10 mouse cellular contexts compared by ENCODE assay signal in the genomic region with DNA sequence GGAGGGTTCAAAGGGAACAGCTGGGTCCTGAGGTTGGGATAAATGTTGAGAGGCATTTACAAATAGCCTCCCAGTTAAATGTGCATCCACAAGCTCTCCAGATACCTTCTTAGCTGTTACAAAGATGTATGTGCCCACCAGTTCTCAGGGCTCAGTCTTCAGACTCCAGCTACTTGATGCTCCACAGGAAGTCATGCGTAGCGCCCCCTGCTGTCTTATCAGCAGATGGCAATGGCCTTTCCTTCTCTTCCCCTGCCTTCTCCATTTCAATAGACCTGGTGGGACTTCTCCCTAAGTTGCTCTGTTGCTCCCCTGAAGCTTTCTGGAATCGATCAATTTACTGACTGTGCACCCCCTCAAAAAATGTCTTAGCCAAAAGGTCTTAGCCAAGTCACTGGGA. TPM values are rescaled to one million over a fixed set of nuclear protein-coding genes. Genes with fewer than 3 reads are reported as not detected.
DNase-seq lines count a peak whose midpoint lies in the region; ATAC-seq and TF ChIP-seq lines count a peak whose summit lies in the region.
"Had no signal": no experiment of that assay in that cellular context is flagged by ENCODE, and none has a peak within 500 bp of the region (broad histone marks: within the 10 kb centered on the region; RNA-seq: fewer than 3 reads in every experiment).

No protein-coding gene starts in this region.

- no peak overlapping the region for H3K9ac ChIP-seq in intestine, postnatal 0 days (ENCODE audit: low read depth, low read length)
- no peak overlapping the region for H3K9ac ChIP-seq in intestine, embryonic 16.5 days (ENCODE audit: low read depth, low read length)
- H3K9ac ChIP-seq in stomach, postnatal 0 days (ENCODE audit: low read length) = no peak overlapping the region
- H3K9ac ChIP-seq: forebrain, embryonic 13.5 days had no signal

- WGBS in intestine, postnatal 0 days = 38% methylated on average over 3 of the region's 3 CpGs
- 37% methylated on average over 3 of the region's 3 CpGs for WGBS in intestine, embryonic 16.5 days
- 39% methylated on average over 3 of the region's 3 CpGs for WGBS in stomach, postnatal 0 days
- 45% methylated on average over 3 of the region's 3 CpGs for WGBS in hindbrain, embryonic 10.5 days

- no peaks in the 10 kb centered on the region for H3K36me3 ChIP-seq in intestine, postnatal 0 days (ENCODE audit: control insufficient read depth, insufficient read depth)
- no peaks in the 10 kb centered on the region for H3K36me3 ChIP-seq in intestine, embryonic 16.5 days (ENCODE audit: control insufficient read depth, insufficient read depth, low read length)
- H3K36me3 ChIP-seq in stomach, postnatal 0 days (ENCODE audit: control insufficient read depth, insufficient read depth, low read length) = no peaks in the 10 kb centered on the region
- H3K36me3 ChIP-seq in hindbrain, embryonic 10.5 days = no peaks in the 10 kb centered on the region

- no peak for ATAC-seq in intestine, postnatal 0 days
- ATAC-seq in intestine, embryonic 16.5 days = no peak
- no peak for ATAC-seq in stomach, postnatal 0 days (ENCODE audit: low FRiP score, low TSS enrichment)
- ATAC-seq: forebrain, embryonic 13.5 days had no signal

- DNase-seq in thymus, postnatal 14 days = peak; percentile 30
- no peak for DNase-seq in thymus, adult 18-20 months
- peak; percentile 8 for DNase-seq in c-Kit-positive CD71-positive TER-119-negative erythroid progenitor cells, embryonic 14.5 days (ENCODE audit: low read depth)
- DNase-seq in stomach, postnatal 0 days (ENCODE audit: low spot score) = no peak
- no peak for DNase-seq in frontal cortex, postnatal 36 days (ENCODE audit: low spot score in 2 of 2)
- DNase-seq in hindbrain, embryonic 10.5 days (ENCODE audit: low spot score) = no peak
- DNase-seq: adrenal gland, postnatal 14 days had no signal

- H3K27me3 ChIP-seq in intestine, postnatal 0 days (replicated peaks; ENCODE audit: control insufficient read depth, insufficient read depth, low read length) = no peaks in the 10 kb centered on the region
- no peaks in the 10 kb centered on the region; the same call in 1 of the 2 replicates for H3K27me3 ChIP-seq in intestine, embryonic 16.5 days (replicated peaks; ENCODE audit: control insufficient read depth, insufficient read depth, low read length)
- H3K27me3 ChIP-seq in stomach, postnatal 0 days (ENCODE audit: control insufficient read depth, insufficient read depth, low read length) = no peaks in the 10 kb centered on the region
- H3K27me3 ChIP-seq in hindbrain, embryonic 10.5 days (ENCODE audit: insufficient read depth, poor library complexity, severe bottlenecking) = 0 out of 2 replicates have a peak, but pooled peaks cover 6% of the 10 kb centered on the region
- H3K27me3 ChIP-seq: forebrain, embryonic 13.5 days had no signal

- H3K9me3 ChIP-seq in intestine, postnatal 0 days (ENCODE audit: control insufficient read depth) = no peaks in the 10 kb centered on the region
- no peaks in the 10 kb centered on the region for H3K9me3 ChIP-seq in intestine, embryonic 16.5 days (ENCODE audit: control insufficient read depth, low read length)
- H3K9me3 ChIP-seq in stomach, postnatal 0 days (ENCODE audit: control insufficient read depth, low read length) = no peaks in the 10 kb centered on the region
- H3K9me3 ChIP-seq in hindbrain, embryonic 10.5 days = no peaks in the 10 kb centered on the region
- H3K9me3 ChIP-seq: forebrain, embryonic 13.5 days had no signal

- peak; percentile 59 for TF ChIP-seq CTCF in intestine, postnatal 0 days (IDR thresholded peaks at IDR 0.05; ENCODE audit: low read depth)
- TF ChIP-seq CTCF in stomach, postnatal 0 days (IDR thresholded peaks at IDR 0.05; ENCODE audit: low read depth) = peak; percentile 58

- no peak overlapping the region for H3K4me3 ChIP-seq in intestine, postnatal 0 days (ENCODE audit: low read depth, low read length)
- H3K4me3 ChIP-seq in intestine, embryonic 16.5 days (ENCODE audit: low read length) = no peak overlapping the region
- H3K4me3 ChIP-seq in stomach, postnatal 0 days (ENCODE audit: low read depth, low read length) = no peak overlapping the region
- H3K4me3 ChIP-seq in hindbrain, embryonic 10.5 days = no peak overlapping the region
- H3K4me3 ChIP-seq: forebrain, embryonic 13.5 days had no signal

- no peak overlapping the region for H3K4me2 ChIP-seq in intestine, postnatal 0 days (replicated peaks; ENCODE audit: low read depth)
- no peak overlapping the region for H3K4me2 ChIP-seq in intestine, embryonic 16.5 days (ENCODE audit: low read depth, low read length)
- no peak overlapping the region for H3K4me2 ChIP-seq in stomach, postnatal 0 days (replicated peaks; ENCODE audit: low read depth)
- H3K4me2 ChIP-seq: forebrain, embryonic 13.5 days had no signal

- TF ChIP-seq EP300 in stomach, postnatal 0 days (optimal IDR thresholded peaks at IDR 0.05) = no peak

- H3K4me1 ChIP-seq in intestine, postnatal 0 days (replicated peaks; ENCODE audit: control insufficient read depth, insufficient read depth, low read length) = no peaks in the 10 kb centered on the region
- H3K4me1 ChIP-seq in intestine, embryonic 16.5 days (ENCODE audit: control insufficient read depth, insufficient read depth, low read length) = no peaks in the 10 kb centered on the region
- no peaks in the 10 kb centered on the region for H3K4me1 ChIP-seq in stomach, postnatal 0 days (replicated peaks; ENCODE audit: control insufficient read depth, insufficient read depth)
- peaks cover 12% of the 10 kb centered on the region for H3K4me1 ChIP-seq in hindbrain, embryonic 10.5 days (replicated peaks)
- H3K4me1 ChIP-seq: forebrain, embryonic 13.5 days had no signal

- no peak overlapping the region for H3K27ac ChIP-seq in intestine, postnatal 0 days (ENCODE audit: low read depth, low read length)
- no peak overlapping the region for H3K27ac ChIP-seq in intestine, embryonic 16.5 days (ENCODE audit: low read length)
- H3K27ac ChIP-seq in stomach, postnatal 0 days (replicated peaks) = no peak overlapping the region
- H3K27ac ChIP-seq in hindbrain, embryonic 10.5 days = no peak overlapping the region
- H3K27ac ChIP-seq: forebrain, embryonic 13.5 days had no signal

RNA-seq across cellular contexts. Expression of a gene that starts 27.0 kb away (rescaled TPM):
- polyA plus RNA-seq in intestine, postnatal 0 days (2015; fragmentation: Nextera tagmentation; extraction: Ambion mirVana) = 26.7 and 28.1 TPM in 2 replicates
- 64.7 and 68.7 TPM in 2 replicates for polyA plus RNA-seq in intestine, embryonic 16.5 days (2015; fragmentation: Nextera tagmentation; extraction: Ambion mirVana)
- polyA plus RNA-seq in stomach, postnatal 0 days (2015; fragmentation: Nextera tagmentation; extraction: Ambion mirVana) = 28.7 and 32.0 TPM in 2 replicates
- polyA plus RNA-seq in hindbrain, embryonic 10.5 days (2016; fragmentation: Nextera tagmentation; extraction: Ambion mirVana) = 75.6 and 78.5 TPM in 2 replicates

Comparison
In these comparisons a context has a peak if more than half of its experiments do, and no peak if none do; other contexts are left out.
1. DNase-seq: peak in thymus, postnatal 14 days (single experiment) and c-Kit-positive CD71-positive TER-119-negative erythroid progenitor cells, embryonic 14.5 days (single experiment); none in thymus, adult 18-20 months (0 of 2), stomach, postnatal 0 days (single experiment), frontal cortex, postnatal 36 days (0 of 2) and hindbrain, embryonic 10.5 days (single experiment).